Mouse (Mus musculus) bone marrow macrophage, adult 2 months (primary cell): Measurements from ENCODE around the gene Erc2.

Experiments
- CTCF ChIP-seq: IDR thresholded peaks from 2 replicates; pipeline ENCODE4 v1.5.1; 2012; ENCODE audit warnings: low read depth, mild to moderate bottlenecking, low read length, moderate library complexity
- POLR2A ChIP-seq: IDR thresholded peaks from 2 replicates; pipeline ENCODE4 v1.6.1; 2012; ENCODE audit warnings: mild to moderate bottlenecking, low read depth, low read length, borderline replicate concordance

- TF ChIP-seq CTCF (no peak), POLR2A (no peak)
These were observed 848.0 kb downstream of the Erc2 start for GRCm38 (mm10) chr14:28470212-28470611.
